13 mouse cellular contexts compared by ENCODE assay signal in the genomic region with DNA sequence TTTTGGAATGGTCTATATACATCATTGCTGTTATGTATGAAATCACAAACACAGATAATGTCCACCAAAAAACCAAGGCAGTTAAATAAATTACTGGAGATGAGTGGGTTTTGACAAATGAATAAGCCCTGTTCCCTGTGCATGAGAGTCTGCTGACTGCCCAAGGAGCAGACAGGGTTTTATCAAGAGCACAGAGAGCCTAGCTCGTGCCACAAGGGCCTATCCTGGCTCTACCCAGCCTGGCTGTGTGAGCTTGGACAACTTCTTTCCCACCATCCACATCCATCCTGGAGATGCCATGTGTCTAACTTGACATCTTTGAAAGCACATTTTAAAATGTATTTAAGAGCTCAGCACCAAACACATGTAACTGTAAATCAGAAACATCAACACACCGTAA.
DNase-seq lines count a peak whose midpoint lies in the region; ATAC-seq and TF ChIP-seq lines count a peak whose summit lies in the region.
"Had no signal": no experiment of that assay in that cellular context is flagged by ENCODE, and none has a peak within 500 bp of the region (broad histone marks: within the 10 kb centered on the region; RNA-seq: fewer than 3 reads in every experiment).

No protein-coding gene starts in this region.

- TF ChIP-seq POLR2A in myocyte (IDR thresholded peaks at IDR 0.05; ENCODE audit: insufficient read length, low read depth) = no peak

- H3ac ChIP-seq in myocyte (ENCODE audit: control insufficient read depth, insufficient read length) = no peak overlapping the region

- no peaks in the 10 kb centered on the region for H3K9me3 ChIP-seq in kidney, embryonic 14.5 days (ENCODE audit: control insufficient read depth, low read length)
- no peaks in the 10 kb centered on the region for H3K9me3 ChIP-seq in embryonic facial prominence, embryonic 12.5 days
- no peaks in the 10 kb centered on the region for H3K9me3 ChIP-seq in hindbrain, embryonic 11.5 days (ENCODE audit: control insufficient read depth, low read length)
- H3K9me3 ChIP-seq: G1E had no signal

- no peaks in the 10 kb centered on the region for H3K27me3 ChIP-seq in kidney, embryonic 14.5 days (ENCODE audit: control insufficient read depth, insufficient read depth, low read length)
- no peaks in the 10 kb centered on the region for H3K27me3 ChIP-seq in embryonic facial prominence, embryonic 12.5 days
- H3K27me3 ChIP-seq in hindbrain, embryonic 11.5 days (ENCODE audit: control insufficient read depth, insufficient read depth, low read length) = no peaks in the 10 kb centered on the region
- no peaks in the 10 kb centered on the region for H3K27me3 ChIP-seq in myocyte (ENCODE audit: control insufficient read depth, insufficient read depth, insufficient read length)

- no peak for DNase-seq in kidney, adult 9 months
- DNase-seq in hindbrain, embryonic 11.5 days (ENCODE audit: low spot score) = no peak
- no peak for DNase-seq in spleen, postnatal 10 days (ENCODE audit: low spot score in 2 of 2)
- DNase-seq in kidney, adult 18-20 months = no peak
- DNase-seq in kidney, postnatal 25 days = no peak
- DNase-seq: adrenal gland, postnatal 36 days; cerebellum, postnatal 14 days; spleen, adult 18-20 months had no signal

- 40% methylated on average over 2 of the region's 2 CpGs for WGBS in kidney, embryonic 14.5 days
- WGBS in embryonic facial prominence, embryonic 12.5 days = 57% methylated on average over 2 of the region's 2 CpGs
- 44% methylated on average over 2 of the region's 2 CpGs for WGBS in hindbrain, embryonic 11.5 days

- peaks cover 94% of the 10 kb centered on the region for H3K4me1 ChIP-seq in kidney, embryonic 14.5 days (ENCODE audit: control insufficient read depth, insufficient read depth, low read length)
- peaks cover 74% of the 10 kb centered on the region for H3K4me1 ChIP-seq in embryonic facial prominence, embryonic 12.5 days
- H3K4me1 ChIP-seq in hindbrain, embryonic 11.5 days (replicated peaks; ENCODE audit: control insufficient read depth, insufficient read depth, low read length) = peaks cover 64% of the 10 kb centered on the region

- peak overlapping the region; percentile 45 for H3K9ac ChIP-seq in kidney, embryonic 14.5 days (ENCODE audit: low read depth, low read length)
- no peak overlapping the region for H3K9ac ChIP-seq in embryonic facial prominence, embryonic 12.5 days
- peak overlapping the region; percentile 51 for H3K9ac ChIP-seq in hindbrain, embryonic 11.5 days (ENCODE audit: low read depth, low read length)
- H3K9ac ChIP-seq: liver, embryonic 14.5 days had no signal

- 0 out of 2 replicates have a peak overlapping the region, but pooled peaks have one; percentile 21 for H3K4me2 ChIP-seq in kidney, embryonic 14.5 days (replicated peaks; ENCODE audit: low read depth, low read length)
- no peak overlapping the region for H3K4me2 ChIP-seq in embryonic facial prominence, embryonic 12.5 days (replicated peaks)
- H3K4me2 ChIP-seq in hindbrain, embryonic 11.5 days (replicated peaks; ENCODE audit: low read depth, low read length) = peak overlapping the region; percentile 35
- peak overlapping the region; percentile 15 for H3K4me2 ChIP-seq in myocyte (ENCODE audit: low read depth)

- peaks cover 10% of the 10 kb centered on the region; the same call in 1 of the 2 replicates for H3K36me3 ChIP-seq in kidney, embryonic 14.5 days (ENCODE audit: control insufficient read depth, insufficient read depth, low read length)
- peaks cover 16% of the 10 kb centered on the region for H3K36me3 ChIP-seq in embryonic facial prominence, embryonic 12.5 days
- H3K36me3 ChIP-seq in hindbrain, embryonic 11.5 days (ENCODE audit: control insufficient read depth, insufficient read depth, low read length) = no peaks in the 10 kb centered on the region
- H3K36me3 ChIP-seq in myocyte (ENCODE audit: control insufficient read depth, insufficient read depth) = peaks cover 2% of the 10 kb centered on the region

- peaks cover 44% of the 10 kb centered on the region for H3K79me2 ChIP-seq in myocyte (ENCODE audit: control insufficient read depth, insufficient read depth)

- no peak for ATAC-seq in kidney, embryonic 14.5 days (ENCODE audit: low FRiP score, low TSS enrichment)
- no peak for ATAC-seq in embryonic facial prominence, embryonic 12.5 days (ENCODE audit: insufficient number of reproducible peaks, insufficient read depth, low FRiP score, low TSS enrichment)
- ATAC-seq in hindbrain, embryonic 11.5 days (ENCODE audit: low FRiP score) = no peak

- H3K4me3 ChIP-seq in kidney, embryonic 14.5 days (ENCODE audit: low read length) = no peak overlapping the region
- no peak overlapping the region for H3K4me3 ChIP-seq in embryonic facial prominence, embryonic 12.5 days
- H3K4me3 ChIP-seq in hindbrain, embryonic 11.5 days (ENCODE audit: low read depth, low read length) = peak overlapping the region; percentile 18; the same call in 1 of the 2 replicates
- H3K4me3 ChIP-seq in myocyte = no peak overlapping the region

- peak overlapping the region; percentile 88 for H3K27ac ChIP-seq in kidney, embryonic 14.5 days (ENCODE audit: low read depth, low read length)
- H3K27ac ChIP-seq in embryonic facial prominence, embryonic 12.5 days = peak overlapping the region; percentile 86; the same call in 1 of the 2 replicates
- H3K27ac ChIP-seq in hindbrain, embryonic 11.5 days (ENCODE audit: low read depth, low read length) = peak overlapping the region; percentile 96
- H3K27ac ChIP-seq: liver, embryonic 14.5 days had no signal

TF ChIP-seq in myocyte, 11 proteins besides CTCF, POLR2A, EP300 and RAD21:
- TF ChIP-seq REST (IDR thresholded peaks at IDR 0.05; ENCODE audit: insufficient read depth, insufficient read length) = no peak
- no peak for TF ChIP-seq USF1 (IDR thresholded peaks at IDR 0.05; ENCODE audit: low read depth)
- TF ChIP-seq CEBPB (IDR thresholded peaks at IDR 0.05; ENCODE audit: insufficient read depth, poor library complexity, severe bottlenecking) = no peak
- TF ChIP-seq MYOD1 (IDR thresholded peaks at IDR 0.05; ENCODE audit: control insufficient read depth in 1 of 3, insufficient read length in 2 of 3, low read depth in 2 of 3) = no peak
- TF ChIP-seq MAX (IDR thresholded peaks at IDR 0.05; ENCODE audit: low read depth) = no peak
- TF ChIP-seq TCF3 (IDR thresholded peaks at IDR 0.05; ENCODE audit: insufficient read length, low read depth) = no peak
- TF ChIP-seq E2F4 (IDR thresholded peaks at IDR 0.05; ENCODE audit: insufficient read depth) = no peak
- TF ChIP-seq SRF (IDR thresholded peaks at IDR 0.05; ENCODE audit: control insufficient read depth, insufficient read length, low read depth) = no peak
- TF ChIP-seq TCF12 (IDR thresholded peaks at IDR 0.05; ENCODE audit: insufficient read depth, poor library complexity, severe bottlenecking) = no peak
- no peak for TF ChIP-seq MYOG (IDR thresholded peaks at IDR 0.05; ENCODE audit: control insufficient read depth in 1 of 3, insufficient read depth in 1 of 3, insufficient read length in 2 of 3, low read depth in 2 of 3)
- no peak for TF ChIP-seq POLR2AphosphoS2 (IDR thresholded peaks at IDR 0.05; ENCODE audit: insufficient read length, low read depth)
